Mouse (Mus musculus) heart, adult 2 months (tissue): Measurements from ENCODE around the gene Fzd10. TPM values are rescaled to one million over a fixed set of nuclear protein-coding genes. Genes with fewer than 3 reads are reported as not detected.
A peak's percentile ranks its signal among the peaks of the same experiment; 100 is the strongest.

ENCODE experiments used
- DNase-seq, 2 experiments: peaks; one replicate each; pipeline ENCODE4 v3.0.0; 2021
- H3K27ac ChIP-seq: fragments of 200-600 bp; 2 replicates; pipeline ENCODE4 v1.8.1; 2022
- H3K27me3 ChIP-seq: fragments of 200-500 bp; 2 replicates; pipeline ENCODE4 v1.6.1; 2012; ENCODE audit warnings: mild to moderate bottlenecking, low read length, inconsistent platforms, mixed read lengths; ENCODE audit not compliant: control insufficient read depth, insufficient read depth
- H3K36me3 ChIP-seq: fragments of 200-500 bp; 2 replicates; pipeline ENCODE4 v1.6.1; 2012; ENCODE audit warnings: low read length, inconsistent platforms; ENCODE audit not compliant: control insufficient read depth, insufficient read depth
- H3K4me1 ChIP-seq: fragments of 200-500 bp; 2 replicates; pipeline ENCODE4 v1.6.1; 2011; ENCODE audit warnings: low read length; ENCODE audit not compliant: control insufficient read depth, insufficient read depth
- H3K4me3 ChIP-seq: fragments of 200-600 bp; 2 replicates; pipeline ENCODE4 v1.8.1; 2022
- H3K79me2 ChIP-seq: fragments of 200-500 bp; replicated peaks from 2 replicates; pipeline ENCODE4 v1.6.1; 2012; ENCODE audit warnings: mild to moderate bottlenecking, inconsistent platforms, low read length, moderate library complexity, mixed read lengths; ENCODE audit not compliant: control insufficient read depth, insufficient read depth
- H3K9ac ChIP-seq: fragments of 200-500 bp; 2 replicates; pipeline ENCODE4 v1.6.1; 2012; ENCODE audit warnings: low read depth, mild to moderate bottlenecking, control low read depth, inconsistent platforms, low read length, mixed read lengths
- CTCF ChIP-seq: fragments of 200-600 bp; IDR thresholded peaks from 2 replicates; pipeline ENCODE4 v1.8.1; 2022; ENCODE audit warnings: antibody characterized with exemption, mild to moderate bottlenecking, moderate library complexity
- EP300 ChIP-seq: fragments of 200-500 bp; IDR thresholded peaks from 2 replicates; pipeline ENCODE4 v1.6.1; 2011; ENCODE audit warnings: low read depth, low read length, control low read depth; ENCODE audit not compliant: insufficient read depth
- POLR2A ChIP-seq: fragments of 200-500 bp; IDR thresholded peaks from 2 replicates; pipeline ENCODE4 v1.6.1; 2011; ENCODE audit warnings: mild to moderate bottlenecking, low read depth, low read length, control low read depth; ENCODE audit not compliant: insufficient read depth
- WGBS: fragments of 180-500 bp; shearing (Covaris S2); methylation state at CpG from one replicate; pipeline ENCODE4 v1.1.7; 2018; 5-methylcytosine and 5-hydroxymethylcytosine counted together
- intact Hi-C: fragments of 180-260 bp; cut with DNase I; formaldehyde crosslinking; loops from one replicate; pipeline ENCODE4 v1.15.1; 2025
- long read RNA-seq: library from polyadenylated mRNA; stranded (forward); transcript quantifications from one replicate; pipeline ENCODE4 v2.0.0, GENCODE M21; 2021
- polyA plus RNA-seq: library from polyadenylated mRNA; depleted of rRNA; stranded (reverse); fragments of >200 nt; gene quantifications from 2 replicates; pipeline ENCODE4 v1.2.3, GENCODE M21; 2012; rRNA removed
- total RNA-seq, 2 experiments: library from RNA; stranded (reverse); gene quantifications; 2 replicates each; pipeline ENCODE4 v1.2.3; 2021

Fzd10 gene
- total RNA-seq: not detected
- polyA plus RNA-seq: 0.09 and 0.12 TPM in 2 replicates
- long read RNA-seq: 0 reads

- peaks cover 7% of the 10 kb centered on the region for H3K27me3 ChIP-seq
- peak; percentile 8 to 33 for DNase-seq
- H3K79me2 ChIP-seq: no peaks in the 10 kb centered on the region
- H3K9ac ChIP-seq: no peak within 1 kb of the TSS
- H3K27ac ChIP-seq: no peak within 1 kb of the TSS
- TF ChIP-seq POLR2A: no peak
- TF ChIP-seq CTCF: no peak
- no peak for TF ChIP-seq EP300
- H3K36me3 ChIP-seq: no peaks in the 10 kb centered on the region
- H3K4me3 ChIP-seq: peak within 1 kb of the TSS; percentile 33
- 1% methylated on average over 73 of the region's 73 CpGs for WGBS
- H3K4me1 ChIP-seq: no peaks in the 10 kb centered on the region
- intact Hi-C loops: no loop called here
Observed at GRCm38 (mm10) chr5:128600072-128601021, at the start of gene Fzd10. Gene Fzd10 (plus strand): TSS chr5:128600844.

- Histone ChIP-seq H3K27me3 (no peaks in the 10 kb centered on the region; the same call in 1 of the 2 replicates), H3K9ac (no peak overlapping the region), H3K27ac (no peak overlapping the region), H3K4me3 (no peak overlapping the region), H3K36me3 (no peaks in the 10 kb centered on the region), H3K79me2 (no peaks in the 10 kb centered on the region), H3K4me1 (no peaks in the 10 kb centered on the region)
- intact Hi-C loops: no loop called here
- no peak for DNase-seq
- 10% methylated on average over 11 of the region's 11 CpGs for WGBS
- TF ChIP-seq CTCF (no peak), EP300 (no peak), POLR2A (no peak)
Observed at GRCm38 (mm10) chr5:128551448-128551847, 49.2 kb upstream of the Fzd10 start.

DNA sequence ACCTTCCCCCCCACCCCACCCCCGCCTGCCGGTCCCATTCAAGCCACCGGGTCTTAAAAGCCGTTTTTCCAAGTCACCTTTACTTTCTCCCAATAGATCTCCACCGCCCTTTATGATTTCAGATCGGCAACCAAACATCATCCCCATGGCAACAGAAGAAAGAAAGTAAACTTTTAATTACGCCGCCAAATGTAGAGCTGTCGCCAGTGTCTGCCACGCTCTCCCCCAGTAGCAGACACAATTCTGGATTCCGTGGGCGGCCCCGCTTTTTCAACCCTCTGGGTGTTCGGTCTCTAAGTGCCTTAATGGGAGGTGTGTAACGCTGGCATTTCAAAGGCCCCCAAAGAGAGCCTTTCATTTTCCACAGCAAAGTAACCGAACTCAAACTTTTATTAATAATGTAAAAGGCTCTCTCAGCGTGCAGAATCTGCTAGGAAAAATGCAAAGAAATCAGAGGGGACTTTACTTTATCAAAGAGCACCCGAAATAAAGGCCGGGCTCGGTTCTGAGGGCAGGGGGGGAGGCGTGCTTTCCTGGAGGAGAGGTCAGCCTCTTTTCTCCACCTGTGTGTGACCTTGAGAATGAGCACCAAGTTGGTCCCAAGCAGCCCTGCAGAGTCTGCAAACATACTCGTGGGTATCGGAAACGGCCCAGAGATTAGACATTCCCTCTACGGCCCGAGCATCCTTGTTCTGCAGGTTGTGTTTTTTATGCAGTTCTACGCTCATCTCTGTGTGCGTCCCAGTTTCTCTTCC is 48.3 kb upstream of the Fzd10 start:
- Histone ChIP-seq H3K4me1 (no peaks in the 10 kb centered on the region), H3K27ac (no peak overlapping the region), H3K4me3 (no peak overlapping the region), H3K36me3 (no peaks in the 10 kb centered on the region), H3K27me3 (no peaks in the 10 kb centered on the region; the same call in 1 of the 2 replicates), H3K9ac (no peak overlapping the region), H3K79me2 (no peaks in the 10 kb centered on the region)
- intact Hi-C loops: no loop called here
- no peak for DNase-seq
- TF ChIP-seq CTCF (no peak), EP300 (no peak), POLR2A (no peak)
- 13% methylated on average over 28 of the region's 28 CpGs for WGBS

DNA sequence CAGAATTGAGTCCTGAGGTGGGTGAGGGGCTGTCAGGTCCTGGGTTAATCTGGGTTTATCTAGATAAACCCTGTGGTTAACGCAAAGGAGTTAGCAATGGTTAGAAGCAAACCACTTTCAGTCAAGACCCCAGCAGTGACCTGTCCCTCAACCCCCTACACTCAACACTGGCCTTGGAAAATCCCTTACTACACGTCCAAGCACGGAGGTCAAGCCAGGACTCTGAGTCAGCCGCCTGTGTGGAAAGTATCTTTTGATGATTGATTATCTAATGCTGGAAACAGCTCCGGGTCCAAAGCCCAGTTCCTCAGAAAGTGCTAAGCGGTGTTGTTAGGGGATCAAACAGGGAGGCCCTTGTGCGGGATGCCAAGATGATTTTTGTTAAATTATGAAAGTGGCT is 42.5 kb upstream of the Fzd10 start:
- H3K27ac ChIP-seq: no peak overlapping the region
- 11% methylated on average over 7 of the region's 7 CpGs for WGBS

DNA sequence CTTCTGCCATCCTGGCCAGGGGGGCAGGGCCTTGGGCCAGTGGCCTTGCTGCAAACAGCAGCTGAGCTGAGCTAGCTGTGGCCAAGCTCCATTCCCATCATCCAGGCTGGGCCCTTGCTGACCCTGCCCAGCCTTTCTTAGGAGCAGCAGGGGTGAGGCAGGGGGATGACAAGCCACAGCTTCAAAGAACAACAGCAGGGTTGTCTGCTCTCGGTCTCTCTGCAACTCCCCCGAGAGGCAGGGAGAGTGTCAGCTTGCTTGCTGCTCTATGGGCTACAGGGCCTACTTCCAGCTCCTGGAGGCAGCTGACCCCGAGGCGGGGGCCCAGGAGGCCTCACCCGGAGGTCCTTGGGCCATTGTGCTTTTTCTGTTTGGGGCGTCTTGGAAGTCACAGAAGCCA is 33.3 kb upstream of the Fzd10 start:
- no peak overlapping the region for H3K4me3 ChIP-seq
- TF ChIP-seq POLR2A (no peak), EP300 (no peak), CTCF (no peak)
- H3K79me2 ChIP-seq: no peaks in the 10 kb centered on the region
- no peak overlapping the region for H3K27ac ChIP-seq
- H3K9ac ChIP-seq: no peak overlapping the region
- H3K27me3 ChIP-seq: no peaks in the 10 kb centered on the region
- intact Hi-C loops: no loop called here
- WGBS: 35% methylated on average over 6 of the region's 6 CpGs
- no peak for DNase-seq
- H3K4me1 ChIP-seq: no peaks in the 10 kb centered on the region
- no peaks in the 10 kb centered on the region for H3K36me3 ChIP-seq

More for the DNA sequence above, 42.5 kb upstream of the Fzd10 start:
- TF ChIP-seq EP300 (no peak), CTCF (no peak), POLR2A (no peak)
- no peaks in the 10 kb centered on the region for H3K4me1 ChIP-seq
- intact Hi-C loops: no loop called here
- no peak for DNase-seq
- no peaks in the 10 kb centered on the region; the same call in 1 of the 2 replicates for H3K27me3 ChIP-seq
- H3K36me3 ChIP-seq: no peaks in the 10 kb centered on the region
- no peak overlapping the region for H3K4me3 ChIP-seq
- H3K9ac ChIP-seq: no peak overlapping the region
- no peaks in the 10 kb centered on the region for H3K79me2 ChIP-seq
